Mouse (Mus musculus) G1E (cell line): Measurements from ENCODE around the gene Slc15a4.

Experiments
- CTCF ChIP-seq: IDR thresholded peaks from 2 replicates; pipeline ENCODE4 v1.5.1; 2012; ENCODE audit warnings: low read depth, low read length, inconsistent platforms, mixed read lengths
- GATA1 ChIP-seq: IDR thresholded peaks from 2 replicates; pipeline ENCODE4 v1.6.1; 2012; ENCODE audit warnings: borderline replicate concordance, low read length, inconsistent platforms, mixed read lengths
- GATA2 ChIP-seq: IDR thresholded peaks from 2 replicates; pipeline ENCODE4 v1.6.1; 2012; ENCODE audit warnings: low read depth, low read length, inconsistent platforms, borderline replicate concordance
- POLR2AphosphoS5 ChIP-seq: IDR thresholded peaks from 2 replicates; pipeline ENCODE4 v1.6.1; 2012; ENCODE audit warnings: low read depth, low read length, inconsistent platforms; ENCODE audit not compliant: insufficient replicate concordance
- TAL1 ChIP-seq: conservative IDR thresholded peaks from 2 replicates; pipeline ENCODE4 v1.6.1; 2012; ENCODE audit warnings: low read depth, low read length, inconsistent platforms, mixed read lengths

- TF ChIP-seq POLR2AphosphoS5 (no peak), CTCF (no peak), TAL1 (no peak), GATA1 (no peak), GATA2 (no peak)
Observed at GRCm38 (mm10) chr5:127602996-127603395, 29.7 kb downstream of the Slc15a4 start.
